ENCODE assay signal across 8 mouse cellular contexts in the genomic region with DNA sequence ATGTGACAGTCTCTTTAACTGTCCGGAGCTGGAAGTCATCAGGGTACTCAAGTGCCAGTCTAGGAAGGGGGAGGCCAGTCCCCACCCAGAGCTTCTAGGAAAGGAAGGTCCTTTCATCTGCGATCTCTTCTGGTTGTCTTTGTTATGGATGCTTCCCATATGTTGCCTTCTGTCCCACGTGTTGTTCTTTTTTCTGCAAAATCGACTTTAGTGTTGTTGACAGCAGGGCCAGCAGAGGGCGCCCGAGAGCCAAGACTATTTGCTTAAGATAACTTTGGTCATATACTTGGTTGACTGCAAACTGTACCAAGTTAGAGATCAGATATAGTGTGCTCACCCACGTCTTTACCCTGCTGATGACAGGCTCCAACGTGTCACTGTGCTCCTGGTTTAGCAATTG. TPM values are rescaled to one million over a fixed set of nuclear protein-coding genes. Genes with fewer than 3 reads are reported as not detected.
DNase-seq lines count a peak whose midpoint lies in the region; ATAC-seq lines count a peak whose summit lies in the region.

No protein-coding gene starts in this region.

- no peak overlapping the region for H3K27ac ChIP-seq in forebrain, embryonic 13.5 days

- 11% methylated on average over 8 of the region's 8 CpGs for WGBS in forebrain, embryonic 13.5 days

- ATAC-seq in forebrain, embryonic 13.5 days = peak; percentile 84
- ATAC-seq in erythroid progenitor cell, adult 5-6 weeks (replicated peaks; ENCODE audit: low FRiP score, poor library complexity, severe bottlenecking) = no peak

- H3K9me3 ChIP-seq in forebrain, embryonic 13.5 days (replicated peaks) = no peaks in the 10 kb centered on the region

- no peaks in the 10 kb centered on the region for H3K27me3 ChIP-seq in forebrain, embryonic 13.5 days

- no peak overlapping the region for H3K9ac ChIP-seq in forebrain, embryonic 13.5 days

- H3K4me3 ChIP-seq in forebrain, embryonic 13.5 days = no peak overlapping the region

- H3K4me2 ChIP-seq in forebrain, embryonic 13.5 days = no peak overlapping the region

- H3K36me3 ChIP-seq in forebrain, embryonic 13.5 days (ENCODE audit: poor library complexity, severe bottlenecking) = no peaks in the 10 kb centered on the region

- DNase-seq in Muller cell, postnatal 12 days (ENCODE audit: inconsistent ontology term) = peak; percentile 49
- DNase-seq in c-Kit-positive CD71-positive TER-119-negative erythroid progenitor cells, embryonic 14.5 days (ENCODE audit: low read depth) = peak; percentile 30
- DNase-seq in hindlimb bud, embryonic 11.5 days (ENCODE audit: extremely low spot score, low read depth, low spot score) = peak; percentile 52
- DNase-seq in layer of hippocampus, postnatal 36 days = peak; percentile 66 to 72
- DNase-seq in lung, postnatal 4 days = peak; percentile 72 to 81
- DNase-seq in right cerebral cortex, postnatal 10 days (ENCODE audit: low spot score in 2 of 2) = peak; percentile 83 to 86

- no peaks in the 10 kb centered on the region for H3K4me1 ChIP-seq in forebrain, embryonic 13.5 days

RNA-seq across cellular contexts. Expression of gene Cfap299, which starts 19.5 kb away (rescaled TPM):
- polyA plus RNA-seq in forebrain, embryonic 13.5 days (2015; fragmentation: Nextera tagmentation; extraction: Ambion mirVana) = 1.1 and 1.7 TPM in 2 replicates
- total RNA-seq in layer of hippocampus, postnatal 36 days (2021) = under 1 TPM in 1 of 2 experiments, not detected in 1; 0.70 TPM
- total RNA-seq in erythroid progenitor cell, adult 5-6 weeks (2015; ENCODE audit: low replicate concordance) = not detected in 2 replicates
- total RNA-seq in erythroid progenitor cell, adult 5-6 weeks (2017; ENCODE audit: low replicate concordance) = not detected in 2 replicates

Comparison
In these comparisons a context has a peak if more than half of its experiments do, and no peak if none do; other contexts are left out.
1. DNase-seq: peak in every context shown above with its lines; median percentile 84 in right cerebral cortex, postnatal 10 days; 76 in lung, postnatal 4 days; 69 in layer of hippocampus, postnatal 36 days; 52 in hindlimb bud, embryonic 11.5 days; 49 in Muller cell, postnatal 12 days; 30 in c-Kit-positive CD71-positive TER-119-negative erythroid progenitor cells, embryonic 14.5 days.